Mouse (Mus musculus) liver, adult 2 months (tissue): ENCODE data around the gene Cox8b. TPM values are rescaled to one million over a fixed set of nuclear protein-coding genes. Genes with fewer than 3 reads are reported as not detected.
"Not testable (repeated sequence)": the region's sequence is repeated elsewhere in the genome, so short reads cannot be mapped to it uniquely, and the experiment has no call there.

Experiments used
- DNase-seq: peaks from one replicate; pipeline ENCODE4 v3.0.0-alpha.2; 2011; ENCODE audit warnings: low read depth, low spot score; ENCODE audit errors: extremely low read depth
- H3K27ac ChIP-seq: fragments of 200-500 bp; replicated peaks from 2 replicates; pipeline ENCODE4 v1.5.1; 2012; ENCODE audit warnings: low read depth, mild to moderate bottlenecking, control low read depth, inconsistent platforms, low read length; ENCODE audit not compliant: insufficient read depth
- H3K27me3 ChIP-seq: fragments of 200-500 bp; 2 replicates; pipeline ENCODE4 v1.6.1; 2012; ENCODE audit warnings: mild to moderate bottlenecking, moderate library complexity, low read length, inconsistent platforms; ENCODE audit not compliant: control insufficient read depth, insufficient read depth
- H3K36me3 ChIP-seq: fragments of 200-500 bp; 2 replicates; pipeline ENCODE4 v1.6.1; 2012; ENCODE audit warnings: low read length, inconsistent platforms; ENCODE audit not compliant: control insufficient read depth, insufficient read depth
- H3K4me1 ChIP-seq: fragments of 200-500 bp; 2 replicates; pipeline ENCODE4 v1.6.1; 2011; ENCODE audit warnings: low read length; ENCODE audit not compliant: control insufficient read depth, insufficient read depth
- H3K4me3 ChIP-seq: fragments of 200-500 bp; 2 replicates; pipeline ENCODE4 v1.5.1; 2011; ENCODE audit warnings: low read depth, mild to moderate bottlenecking, control low read depth, low read length, moderate library complexity; ENCODE audit not compliant: insufficient read depth
- H3K79me2 ChIP-seq: fragments of 200-500 bp; 2 replicates; pipeline ENCODE4 v1.6.1; 2012; ENCODE audit warnings: inconsistent platforms, mild to moderate bottlenecking, low read length, moderate library complexity; ENCODE audit not compliant: control insufficient read depth, insufficient read depth
- H3K9ac ChIP-seq: fragments of 200-500 bp; 2 replicates; pipeline ENCODE4 v1.6.1; 2012; ENCODE audit warnings: low read depth, mild to moderate bottlenecking, control low read depth, inconsistent platforms, low read length
- CTCF ChIP-seq: fragments of 200-500 bp; IDR thresholded peaks from 2 replicates; pipeline ENCODE4 v1.5.1; 2011; ENCODE audit warnings: low read depth, low read length, control low read depth
- POLR2A ChIP-seq: fragments of 200-500 bp; IDR thresholded peaks from 2 replicates; pipeline ENCODE4 v1.6.1; 2011; ENCODE audit warnings: low read length, control low read depth; ENCODE audit not compliant: insufficient read depth; ENCODE audit errors: extremely low read depth
- WGBS: fragments of 180-500 bp; shearing (Covaris S2); methylation state at CpG from one replicate; pipeline ENCODE4 v1.1.7; 2018; 5-methylcytosine and 5-hydroxymethylcytosine counted together
- polyA plus RNA-seq: library from polyadenylated mRNA; depleted of rRNA; stranded (reverse); fragments of >200 nt; gene quantifications from 2 replicates; pipeline ENCODE4 v1.2.3, GENCODE M21; 2012
- total RNA-seq: library from RNA; depleted of rRNA; stranded (reverse); fragments of >200 nt; gene quantifications from 2 replicates; pipeline ENCODE4 v1.2.3, GENCODE M21; 2014

Cox8b gene
- total and polyA plus RNA-seq, 2 experiments = 0.55 TPM; not detected in 1

- Histone ChIP-seq H3K36me3 (peaks cover 17% of the 10 kb centered on the region), H3K27ac (no peak overlapping the region), H3K4me1 (peaks cover 7% of the 10 kb centered on the region), H3K27me3 (no peaks in the 10 kb centered on the region), H3K4me3 (no peak overlapping the region), H3K9ac (no peak overlapping the region), H3K79me2 (no peaks in the 10 kb centered on the region)
- TF ChIP-seq CTCF (no peak), POLR2A (no peak)
- 94% methylated on average over 7 of the region's 7 CpGs for WGBS
- no peak for DNase-seq
Measured at GRCm38 (mm10) chr7:140897863-140898262, 2.4 kb downstream of the Cox8b start.

DNA sequence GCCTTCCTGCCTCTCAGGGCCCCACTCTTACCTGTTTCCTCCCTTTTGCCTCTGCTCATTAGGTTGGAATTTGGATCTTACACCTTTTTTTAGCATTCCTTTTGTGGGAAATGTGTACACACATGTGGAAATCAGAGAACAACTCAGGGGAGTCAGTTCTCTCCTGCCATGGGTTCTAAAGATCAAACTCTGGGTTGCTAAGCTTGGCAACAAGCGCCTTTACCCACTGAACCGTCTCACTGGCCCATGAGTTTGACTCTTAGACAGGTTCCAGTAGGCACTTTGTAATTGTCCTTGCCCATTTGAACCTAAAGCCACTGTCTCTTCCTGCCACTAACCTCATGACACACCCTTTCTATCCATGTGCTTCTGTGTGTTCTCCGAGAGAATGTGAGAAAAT lies 5.6 kb downstream of the Cox8b start:
- Histone ChIP-seq H3K27me3 (no peaks in the 10 kb centered on the region), H3K36me3 (peaks cover 29% of the 10 kb centered on the region), H3K4me3 (no peak overlapping the region), H3K9ac (no peak overlapping the region), H3K4me1 (no peaks in the 10 kb centered on the region), H3K79me2 (no peaks in the 10 kb centered on the region), H3K27ac (no peak overlapping the region)
- DNase-seq = peak; percentile 53
- WGBS = 82% methylated on average over 3 of the region's 3 CpGs
- no peak for TF ChIP-seq POLR2A
- TF ChIP-seq CTCF = no peak

DNA sequence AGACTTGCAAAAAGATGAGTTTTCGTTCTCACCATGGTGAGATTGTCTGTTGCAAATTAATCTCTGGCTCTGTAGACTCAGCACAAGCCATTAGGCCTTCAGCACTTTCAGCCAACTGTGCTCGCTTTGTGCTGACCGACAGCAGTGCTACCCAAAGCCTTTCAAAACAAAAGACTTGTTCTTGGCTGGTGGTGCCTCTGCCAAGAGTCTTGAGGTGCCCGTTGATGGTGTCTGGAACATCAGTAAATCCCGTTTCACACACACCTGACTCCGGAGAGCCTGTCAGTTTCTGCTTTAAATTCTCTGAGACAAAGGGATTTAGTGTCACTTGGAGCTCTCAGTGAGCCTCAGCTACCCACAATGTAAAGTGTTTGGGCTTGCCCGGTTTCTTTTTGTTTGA lies 6.2 kb downstream of the Cox8b start:
- no peak for DNase-seq
- no peak overlapping the region for H3K27ac ChIP-seq
- TF ChIP-seq CTCF = no peak
- no peak for TF ChIP-seq POLR2A
- H3K27me3 ChIP-seq = no peaks in the 10 kb centered on the region
- no peaks in the 10 kb centered on the region for H3K79me2 ChIP-seq
- H3K4me3 ChIP-seq = no peak overlapping the region
- no peak overlapping the region for H3K9ac ChIP-seq
- no peaks in the 10 kb centered on the region for H3K4me1 ChIP-seq
- peaks cover 34% of the 10 kb centered on the region for H3K36me3 ChIP-seq
- WGBS = 91% methylated on average over 7 of the region's 7 CpGs

GRCm38 (mm10) chr7:140890636-140891035 lies 9.6 kb downstream of the Cox8b start:
- DNase-seq, H3K27ac ChIP-seq, H3K9ac ChIP-seq, H3K4me1 ChIP-seq, H3K27me3 ChIP-seq, H3K79me2 ChIP-seq, H3K4me3 ChIP-seq: not testable (repeated sequence)
- 96% methylated on average over 16 of the region's 16 CpGs for WGBS
- peaks cover 44% of the 10 kb centered on the region for H3K36me3 ChIP-seq

DNA sequence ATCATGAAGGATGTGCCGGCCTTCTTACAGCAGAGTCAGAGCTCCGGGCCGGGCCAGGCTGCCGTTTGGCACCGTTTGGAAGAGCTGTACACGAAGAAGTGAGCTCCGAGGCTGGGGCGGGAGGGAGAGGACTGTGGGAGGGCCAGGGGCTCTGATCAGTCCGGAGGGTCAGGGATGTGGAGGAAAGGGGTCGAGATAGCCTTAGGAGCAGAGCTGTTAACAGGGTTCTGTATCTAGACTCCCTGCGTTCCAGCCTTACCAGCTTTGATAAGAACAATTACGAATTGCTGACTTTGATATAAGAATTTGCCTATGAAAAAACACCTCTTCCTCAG lies 17.8 kb downstream of the Cox8b start:
- 0% methylated on average over 12 of the region's 12 CpGs for WGBS
- DNase-seq = no peak
- Histone ChIP-seq H3K4me1 (peaks cover 8% of the 10 kb centered on the region), H3K9ac (peak overlapping the region; percentile 89), H3K79me2 (peaks cover 23% of the 10 kb centered on the region), H3K27me3 (no peaks in the 10 kb centered on the region), H3K36me3 (peaks cover 16% of the 10 kb centered on the region), H3K4me3 (peak overlapping the region; percentile 97), H3K27ac (peak overlapping the region; percentile 49; the same call in 1 of the 2 replicates)
- TF ChIP-seq POLR2A (no peak), CTCF (no peak)

- WGBS = under 1% methylated on average over 59 of the region's 59 CpGs
- TF ChIP-seq CTCF (no peak), POLR2A (peak; percentile 92)
- H3K9ac ChIP-seq = peak within 1 kb of the TSS; percentile 90
Measured at GRCm38 (mm10) chr7:140881696-140882468, 18.4 kb downstream of the Cox8b start, which contains the start of the genes Psmd13 and Sirt3. Psmd13 (plus strand) TSS chr7:140881968. Sirt3 (minus strand) TSS chr7:140882309.

More at GRCm38 (mm10) chr7:140881696-140882468, 18.4 kb downstream of the Cox8b start, which contains the start of the genes Psmd13 and Sirt3:
- DNase-seq = peak; percentile 79
- no peaks in the 10 kb centered on the region for H3K27me3 ChIP-seq
- peak within 1 kb of the TSS; percentile 97 for H3K4me3 ChIP-seq
- H3K27ac ChIP-seq = peak within 1 kb of the TSS; percentile 99
- peaks cover 8% of the 10 kb centered on the region for H3K4me1 ChIP-seq
- H3K79me2 ChIP-seq = peaks cover 24% of the 10 kb centered on the region
- H3K36me3 ChIP-seq = peaks cover 15% of the 10 kb centered on the region
